Mouse (Mus musculus) MEL (cell line): ENCODE results near the gene Klhl3. TPM values are rescaled to one million over a fixed set of nuclear protein-coding genes. Genes with fewer than 3 reads are reported as not detected.

Experiments used
- DNase-seq: peaks from one replicate; pipeline ENCODE4 v3.0.0; 2011; ENCODE audit warnings: low read depth, low spot score
- H3K27ac ChIP-seq: 2 replicates; pipeline ENCODE4 v1.5.1; 2012; ENCODE audit warnings: low read depth, mild to moderate bottlenecking, control low read depth, low read length, moderate library complexity; ENCODE audit not compliant: control insufficient read depth
- H3K27me3 ChIP-seq, 2 experiments: fragments of 150-350 bp in 1 of 2; sonication (generic) in 1 of 2; 2 replicates each; pipeline ENCODE4 v1.6.1; 2012; ENCODE audit warnings: low read length in 2 of 2, mild to moderate bottlenecking in 2 of 2, improper control_type of control experiment in 1 of 2, moderate library complexity in 1 of 2; ENCODE audit not compliant: insufficient read depth in 2 of 2, control insufficient read depth in 1 of 2
- H3K36me3 ChIP-seq, 2 experiments: 2 replicates each; pipeline ENCODE4 v1.6.1; 2012 to 2014; ENCODE audit warnings: low read length in 2 of 2, improper control_type of control experiment in 1 of 2, inconsistent platforms in 1 of 2, mild to moderate bottlenecking in 1 of 2; ENCODE audit not compliant: insufficient read depth in 2 of 2, control insufficient read depth in 1 of 2
- H3K4me1 ChIP-seq, 2 experiments: fragments of 150-350 bp in 1 of 2; sonication (generic) in 1 of 2; 2 replicates each; pipeline ENCODE4 v1.6.1; 2012; ENCODE audit warnings: low read length in 2 of 2, improper control_type of control experiment in 1 of 2, mild to moderate bottlenecking in 1 of 2; ENCODE audit not compliant: insufficient read depth in 2 of 2, control insufficient read depth in 1 of 2
- H3K4me3 ChIP-seq, 2 experiments: fragments of 150-350 bp in 1 of 2; sonication (generic) in 1 of 2; 2 replicates each; pipeline ENCODE4 v1.5.1; 2012; ENCODE audit warnings: low read depth in 2 of 2, low read length in 2 of 2, mild to moderate bottlenecking in 2 of 2, moderate library complexity in 2 of 2, control low read depth in 1 of 2, improper control_type of control experiment in 1 of 2; ENCODE audit not compliant: control insufficient read depth in 1 of 2, insufficient read depth in 1 of 2
- H3K79me2 ChIP-seq: 2 replicates; pipeline ENCODE4 v1.6.1; 2012; ENCODE audit warnings: mild to moderate bottlenecking, low read length, moderate library complexity; ENCODE audit not compliant: control insufficient read depth, poor library complexity, insufficient read depth
- H3K9ac ChIP-seq: 2 replicates; pipeline ENCODE4 v1.6.1; 2012; ENCODE audit warnings: low read depth, mild to moderate bottlenecking, control low read depth, low read length, moderate library complexity; ENCODE audit not compliant: control insufficient read depth, poor library complexity, severe bottlenecking
- H3K9me3 ChIP-seq: fragments of 150-350 bp; sonication (generic); replicated peaks from 2 replicates; pipeline ENCODE4 v1.6.1; 2012; ENCODE audit warnings: mild to moderate bottlenecking, low read length, improper control_type of control experiment, moderate library complexity; ENCODE audit not compliant: insufficient read depth
- BHLHE40 ChIP-seq: IDR thresholded peaks from 2 replicates; pipeline ENCODE4 v1.6.1; 2012; ENCODE audit warnings: low read depth, mild to moderate bottlenecking, inconsistent platforms, low read length, improper control_type of control experiment, borderline replicate concordance
- EP300 ChIP-seq, 2 experiments: IDR thresholded peaks; 2 replicates each; pipeline ENCODE4 v1.6.1; 2011; ENCODE audit warnings: improper control_type of control experiment in 2 of 2, low read length in 2 of 2, low read depth in 1 of 2, mild to moderate bottlenecking in 1 of 2
- ETS1 ChIP-seq: IDR thresholded peaks from 2 replicates; pipeline ENCODE4 v1.6.1; 2012; ENCODE audit warnings: low read depth, mild to moderate bottlenecking, inconsistent platforms, low read length, improper control_type of control experiment, moderate library complexity
- MAFK ChIP-seq: IDR thresholded peaks from 2 replicates; pipeline ENCODE4 v1.6.1; 2011; ENCODE audit warnings: low read depth, mild to moderate bottlenecking, low read length, improper control_type of control experiment, borderline replicate concordance
- MAX ChIP-seq: IDR thresholded peaks from 2 replicates; pipeline ENCODE4 v1.6.1; 2011; ENCODE audit warnings: low read length, improper control_type of control experiment
- MEF2A ChIP-seq: IDR thresholded peaks from 2 replicates; pipeline ENCODE4 v1.6.1; 2014; ENCODE audit warnings: low read depth, mild to moderate bottlenecking, inconsistent platforms, low read length, improper control_type of control experiment; ENCODE audit not compliant: poor library complexity, insufficient replicate concordance, severe bottlenecking; ENCODE audit errors: extremely low read depth
- MXI1 ChIP-seq: IDR thresholded peaks from 2 replicates; pipeline ENCODE4 v1.6.1; 2011; ENCODE audit warnings: mild to moderate bottlenecking, low read depth, low read length, improper control_type of control experiment
- MYB ChIP-seq: IDR thresholded peaks from 2 replicates; pipeline ENCODE4 v1.6.1; 2011; ENCODE audit warnings: mild to moderate bottlenecking, low read depth, low read length, improper control_type of control experiment
- MYC ChIP-seq: IDR thresholded peaks from 2 replicates; pipeline ENCODE4 v1.6.1; 2011; ENCODE audit warnings: low read depth, mild to moderate bottlenecking, low read length, improper control_type of control experiment, moderate library complexity
- NELFE ChIP-seq: IDR thresholded peaks from 2 replicates; pipeline ENCODE4 v1.6.1; 2011; ENCODE audit warnings: low read depth, low read length, improper control_type of control experiment
- NRF1 ChIP-seq: IDR thresholded peaks from 2 replicates; pipeline ENCODE4 v1.6.1; 2014; ENCODE audit warnings: low read depth, mild to moderate bottlenecking, inconsistent platforms, low read length, improper control_type of control experiment, moderate library complexity; ENCODE audit not compliant: poor library complexity, insufficient read depth, severe bottlenecking
- RAD21 ChIP-seq: IDR thresholded peaks from 2 replicates; pipeline ENCODE4 v1.6.1; 2011; ENCODE audit warnings: mild to moderate bottlenecking, low read depth, low read length, improper control_type of control experiment
- SIN3A ChIP-seq: IDR thresholded peaks from 2 replicates; pipeline ENCODE4 v1.6.1; 2012; ENCODE audit warnings: low read length, improper control_type of control experiment, inconsistent platforms
- TAL1 ChIP-seq: IDR thresholded peaks from 2 replicates; pipeline ENCODE4 v1.6.1; 2012; ENCODE audit warnings: mild to moderate bottlenecking, inconsistent platforms, low read length, moderate library complexity, mixed read lengths
- polyA plus RNA-seq, 2 experiments: library from polyadenylated mRNA; stranded (reverse) in 1 of 2; unstranded in 1 of 2; fragments of >175 nt in 1 of 2; fragments of >200 nt in 1 of 2; gene quantifications; 2 replicates each; pipeline versions ENCODE4 v1.2.1 to v1.2.4; 2012; ENCODE audit warnings: low replicate concordance in 2 of 2, low read depth in 1 of 2; ENCODE audit not compliant: insufficient read length in 2 of 2, insufficient read depth in 1 of 2, missing spikeins in 1 of 2
- total RNA-seq: library from RNA; depleted of rRNA; stranded (reverse); fragments of 300-350 nt; gene quantifications from 2 replicates; pipeline ENCODE4 v1.2.3, GENCODE M21; 2012

The Klhl3 gene
- total and polyA plus RNA-seq, 3 experiments: 0.01 TPM; not detected in 2

- Histone ChIP-seq H3K9me3 (no peaks in the 10 kb centered on the region), H3K27me3 (no peaks in the 10 kb centered on the region), H3K36me3 (no peaks in the 10 kb centered on the region), H3K4me1 (no peaks in the 10 kb centered on the region), H3K79me2 (no peaks in the 10 kb centered on the region), H3K27ac (no peak overlapping the region), H3K9ac (no peak overlapping the region), H3K4me3 (no peak overlapping the region)
- DNase-seq: no peak
- TF ChIP-seq MYC (no peak), MAFK (no peak), MYB (no peak), MXI1 (no peak), EP300 (IDR thresholded peaks at IDR 0.05; ENCODE audit: low read depth in 1 of 2, low read length in 2 of 2) (no peak), ETS1 (no peak), NELFE (no peak), SIN3A (no peak), NRF1 (no peak), RAD21 (no peak)
Observed at GRCm38 (mm10) chr13:58067540-58068103, 45.8 kb downstream of the Klhl3 start.

GRCm38 (mm10) chr13:58066496-58067389 lies 46.6 kb downstream of the Klhl3 start:
- no peak overlapping the region for H3K4me3 ChIP-seq
- H3K9me3 ChIP-seq: no peaks in the 10 kb centered on the region
- H3K9ac ChIP-seq: no peak overlapping the region
- DNase-seq: no peak
- no peaks in the 10 kb centered on the region for H3K79me2 ChIP-seq
- H3K4me1 ChIP-seq: no peaks in the 10 kb centered on the region
- H3K36me3 ChIP-seq: no peaks in the 10 kb centered on the region
- TF ChIP-seq MEF2A (no peak), TAL1 (no peak)
- TF ChIP-seq, all 39 proteins: peak for 0
- no peak overlapping the region for H3K27ac ChIP-seq
- no peaks in the 10 kb centered on the region for H3K27me3 ChIP-seq

GRCm38 (mm10) chr13:58066081-58066495 lies 47.3 kb downstream of the Klhl3 start:
- TF ChIP-seq TAL1: no peak
- no peak for TF ChIP-seq EP300 (IDR thresholded peaks at IDR 0.05; ENCODE audit: low read depth in 1 of 2, low read length in 2 of 2)
- no peak for TF ChIP-seq MAX
- TF ChIP-seq BHLHE40: no peak
- no peaks in the 10 kb centered on the region for H3K27me3 ChIP-seq
- no peaks in the 10 kb centered on the region for H3K79me2 ChIP-seq
- no peak overlapping the region for H3K9ac ChIP-seq
- no peaks in the 10 kb centered on the region for H3K4me1 ChIP-seq
- no peaks in the 10 kb centered on the region for H3K36me3 ChIP-seq
- H3K27ac ChIP-seq: no peak overlapping the region
- no peaks in the 10 kb centered on the region for H3K9me3 ChIP-seq
- no peak overlapping the region for H3K4me3 ChIP-seq
- DNase-seq: no peak
